Mouse (Mus musculus) liver, postnatal 0 days (tissue): ENCODE measurements at regions not wholly inside any gene's neighbourhood (a gene's known extent, or its start where the extent isn't known, plus 50 kb on each side); places are given as distances from the start of the nearest gene placed in this dataset.

Experiments
- CTCF ChIP-seq: sonication (generic); IDR thresholded peaks from 2 replicates; pipeline ENCODE4 v1.5.1; 2016; ENCODE audit warnings: antibody characterized with exemption, low read depth
- EP300 ChIP-seq: IDR thresholded peaks from 2 replicates; pipeline ENCODE4 v1.6.1; 2016; ENCODE audit warnings: antibody characterized with exemption, low read depth, mild to moderate bottlenecking

- TF ChIP-seq CTCF (no peak), EP300 (no peak)
Measured at GRCm38 (mm10) chr11:37798783-37799318, 563.1 kb upstream of the Tenm2 start.
